Mouse (Mus musculus) ES-E14 (cell line): Measurements from ENCODE around the gene Chdh.

Source experiments
- HCFC1 ChIP-seq: IDR thresholded peaks from 2 replicates; pipeline ENCODE4 v1.6.1; 2012; ENCODE audit warnings: low read length, inconsistent platforms, borderline replicate concordance; ENCODE audit not compliant: insufficient read depth
- MAFK ChIP-seq: IDR thresholded peaks from 2 replicates; pipeline ENCODE4 v1.6.1; 2014; ENCODE audit warnings: mild to moderate bottlenecking, low read depth, low read length, inconsistent platforms; ENCODE audit not compliant: insufficient read depth
- ZC3H11A ChIP-seq: IDR thresholded peaks from 2 replicates; pipeline ENCODE4 v1.6.1; 2012; ENCODE audit warnings: low read depth, mild to moderate bottlenecking, inconsistent platforms, low read length, borderline replicate concordance
- ZNF384 ChIP-seq: IDR thresholded peaks from 2 replicates; pipeline ENCODE4 v1.6.1; 2012; ENCODE audit warnings: low read depth, low read length, inconsistent platforms

DNA sequence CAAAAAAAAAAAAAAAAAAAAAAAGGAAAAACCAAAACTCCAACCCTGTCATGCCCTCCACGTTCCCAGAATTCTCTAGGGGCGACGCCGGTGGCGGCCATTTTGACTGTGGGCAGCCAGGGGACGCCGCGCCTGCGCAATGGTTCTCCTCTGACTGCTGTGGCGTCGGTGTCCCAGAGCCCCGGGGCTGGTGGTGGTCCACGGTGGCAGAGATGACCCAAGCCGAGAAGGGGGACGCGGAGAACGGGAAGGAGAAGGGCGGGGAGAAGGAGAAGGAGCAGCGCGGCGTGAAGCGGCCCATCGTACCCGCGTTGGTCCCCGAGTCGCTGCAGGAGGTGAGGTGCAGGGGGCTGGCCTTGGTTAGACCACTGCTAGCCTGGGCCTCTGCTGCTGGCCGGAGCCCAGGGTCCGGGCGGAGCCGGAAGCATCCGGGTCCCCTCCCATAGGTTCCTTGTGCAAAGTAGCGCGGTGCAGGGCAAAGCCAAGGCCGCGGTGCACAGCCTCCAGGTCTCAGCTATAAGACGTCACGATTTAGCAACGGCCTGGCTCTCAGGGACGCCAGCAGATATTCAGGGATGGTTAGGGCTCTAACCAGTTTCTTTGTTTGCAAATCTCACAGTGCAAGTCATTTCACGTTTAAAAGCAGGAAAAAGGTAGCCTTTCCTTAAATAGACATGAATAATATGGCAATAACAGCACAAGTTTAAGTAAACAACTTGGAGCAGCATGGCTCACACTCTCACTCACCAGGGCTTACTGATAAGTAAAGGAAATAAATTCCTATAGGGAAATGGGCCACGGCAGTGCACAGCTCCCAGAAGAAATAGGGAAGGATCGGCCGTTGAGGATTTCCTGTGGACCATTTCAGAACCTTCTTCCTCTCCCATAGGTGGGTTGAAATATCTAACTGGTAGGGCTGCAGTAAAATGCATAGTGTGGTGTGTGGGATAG lies 30.3 kb upstream of the Chdh start, which contains the start of gene Actr8:
- no peak for TF ChIP-seq MAFK
- peak; percentile 96 for TF ChIP-seq ZNF384
- TF ChIP-seq ZC3H11A = no peak
- peak; percentile 89 for TF ChIP-seq HCFC1
